Mouse (Mus musculus) lung, postnatal 0 days (tissue): ENCODE measurements around the gene Tap2. TPM values are rescaled to one million over a fixed set of nuclear protein-coding genes. Genes with fewer than 3 reads are reported as not detected.
A peak's percentile ranks its signal among the peaks of the same experiment; 100 is the strongest.

Experiments
- ATAC-seq: fragments of 200-750 bp; cut with Nextera tagmentation; 2 replicates; pipeline ENCODE4 v1.8.0; 2017; ENCODE audit warnings: moderate library complexity
- DNase-seq: peaks from one replicate; pipeline ENCODE4 v3.0.0-alpha.2; 2016; ENCODE audit warnings: low spot score
- H3K27ac ChIP-seq: fragments of 300-500 bp; sonication (generic); 2 replicates; pipeline ENCODE4 v1.5.1; 2014; ENCODE audit warnings: antibody characterized with exemption, mild to moderate bottlenecking, low read length, mixed read lengths
- H3K27me3 ChIP-seq: fragments of 300-500 bp; sonication (generic); replicated peaks from 2 replicates; pipeline ENCODE4 v1.6.1; 2014; ENCODE audit warnings: low read length, mixed read lengths; ENCODE audit not compliant: insufficient read depth
- H3K36me3 ChIP-seq: fragments of 300-500 bp; sonication (generic); 2 replicates; pipeline ENCODE4 v1.6.1; 2014; ENCODE audit warnings: low read length, mixed read lengths; ENCODE audit not compliant: insufficient read depth
- H3K4me1 ChIP-seq: fragments of 300-500 bp; sonication (generic); 2 replicates; pipeline ENCODE4 v1.6.1; 2014; ENCODE audit warnings: antibody characterized with exemption, low read depth, low read length, mixed read lengths; ENCODE audit not compliant: insufficient read depth
- H3K4me2 ChIP-seq: fragments of 300-500 bp; sonication (generic); replicated peaks from 2 replicates; pipeline ENCODE4 v1.6.1; 2014; ENCODE audit warnings: low read depth, mild to moderate bottlenecking, low read length, moderate library complexity, mixed read lengths
- H3K4me3 ChIP-seq: fragments of 300-500 bp; sonication (generic); 2 replicates; pipeline ENCODE4 v1.5.1; 2014; ENCODE audit warnings: low read depth, low read length
- H3K9ac ChIP-seq: fragments of 300-500 bp; sonication (generic); replicated peaks from 2 replicates; pipeline ENCODE4 v1.6.1; 2014; ENCODE audit warnings: low read depth, mild to moderate bottlenecking
- H3K9me3 ChIP-seq: fragments of 300-500 bp; sonication (generic); 2 replicates; pipeline ENCODE4 v1.6.1; 2016; ENCODE audit warnings: low read length, mixed read lengths
- CTCF ChIP-seq: IDR thresholded peaks from 2 replicates; pipeline ENCODE4 v1.5.1; 2016; ENCODE audit warnings: antibody characterized with exemption, mild to moderate bottlenecking
- EP300 ChIP-seq: IDR thresholded peaks from 2 replicates; pipeline ENCODE4 v1.6.1; 2016; ENCODE audit warnings: antibody characterized with exemption, mild to moderate bottlenecking, control low read depth
- WGBS: fragments of 180-500 bp; shearing (Covaris S2); extraction: QIAGEN DNeasy Blood & Tissue Kit; methylation state at CpG from one replicate; pipeline ENCODE4 v1.1.7; 2014; 5-methylcytosine and 5-hydroxymethylcytosine counted together
- polyA plus RNA-seq: library from polyadenylated mRNA; unstranded; fragments of >200 nt; fragmentation: Nextera tagmentation; extraction: Ambion mirVana; gene quantifications from 2 replicates; pipeline ENCODE4 v1.2.1, GENCODE M21; 2015

Tap2 gene
- polyA plus RNA-seq = 23.9 and 26.1 TPM in 2 replicates

- Histone ChIP-seq H3K4me3 (peak within 1 kb of the TSS; percentile 78), H3K4me2 (peak within 1 kb of the TSS; percentile 94), H3K36me3 (no peaks in the 10 kb centered on the region), H3K4me1 (no peaks in the 10 kb centered on the region), H3K27ac (peak within 1 kb of the TSS; percentile 75), H3K9me3 (no peaks in the 10 kb centered on the region), H3K27me3 (no peaks in the 10 kb centered on the region), H3K9ac (peak within 1 kb of the TSS; percentile 68)
- WGBS = 73% methylated on average over 5 of the region's 5 CpGs
- no peak for DNase-seq
- no peak for ATAC-seq
- TF ChIP-seq CTCF = no peak
- no peak for TF ChIP-seq EP300
Measured at GRCm38 (mm10) chr17:34203444-34203843, at the start of gene Tap2. TSS of gene Tap2 (plus strand) at chr17:34203527.

- Histone ChIP-seq H3K27me3 (no peaks in the 10 kb centered on the region), H3K36me3 (no peaks in the 10 kb centered on the region), H3K4me3 (no peak overlapping the region), H3K9ac (no peak overlapping the region), H3K4me1 (no peaks in the 10 kb centered on the region), H3K9me3 (no peaks in the 10 kb centered on the region), H3K4me2 (no peak overlapping the region), H3K27ac (no peak overlapping the region)
- DNase-seq = no peak
- ATAC-seq = no peak
- TF ChIP-seq CTCF = no peak
- TF ChIP-seq EP300 = no peak
- WGBS = 32% methylated on average over 5 of the region's 5 CpGs
Measured at GRCm38 (mm10) chr17:34155534-34155933, 47.8 kb upstream of the Tap2 start.

GRCm38 (mm10) chr17:34164202-34164895, 39.0 kb upstream of the Tap2 start:
- H3K27ac ChIP-seq = no peak overlapping the region
- H3K36me3 ChIP-seq = no peaks in the 10 kb centered on the region
- ATAC-seq (no peak), DNase-seq (no peak)
- H3K4me1 ChIP-seq = no peaks in the 10 kb centered on the region
- H3K9me3 ChIP-seq = no peaks in the 10 kb centered on the region
- no peaks in the 10 kb centered on the region for H3K27me3 ChIP-seq
- no peak overlapping the region for H3K9ac ChIP-seq
- H3K4me2 ChIP-seq = no peak overlapping the region
- peak; percentile 53 for TF ChIP-seq CTCF
- no peak for TF ChIP-seq EP300
- no peak overlapping the region for H3K4me3 ChIP-seq
- WGBS = 38% methylated on average over 9 of the region's 9 CpGs

GRCm38 (mm10) chr17:34165033-34165730, 38.1 kb upstream of the Tap2 start:
- Histone ChIP-seq H3K27me3 (no peaks in the 10 kb centered on the region), H3K9ac (no peak overlapping the region), H3K9me3 (no peaks in the 10 kb centered on the region), H3K4me2 (no peak overlapping the region), H3K4me3 (no peak overlapping the region), H3K27ac (no peak overlapping the region), H3K4me1 (no peaks in the 10 kb centered on the region), H3K36me3 (no peaks in the 10 kb centered on the region)
- TF ChIP-seq CTCF (peak; percentile 59), EP300 (no peak)
- DNase-seq (no peak), ATAC-seq (no peak)
- 70% methylated on average over 6 of the region's 6 CpGs for WGBS

- DNase-seq (peak; percentile 85), ATAC-seq (peak; percentile 50)
- no peaks in the 10 kb centered on the region for H3K27me3 ChIP-seq
- no peaks in the 10 kb centered on the region for H3K9me3 ChIP-seq
- no peaks in the 10 kb centered on the region for H3K36me3 ChIP-seq
- TF ChIP-seq CTCF = peak; percentile 83
- TF ChIP-seq EP300 = no peak
- H3K27ac ChIP-seq = no peak overlapping the region
- 2% methylated on average over 2 of the region's 2 CpGs for WGBS
- no peak overlapping the region for H3K4me3 ChIP-seq
- no peaks in the 10 kb centered on the region for H3K4me1 ChIP-seq
- H3K4me2 ChIP-seq = no peak overlapping the region
- no peak overlapping the region for H3K9ac ChIP-seq
Measured at GRCm38 (mm10) chr17:34169279-34169678, 34.0 kb upstream of the Tap2 start.

- DNase-seq (no peak), ATAC-seq (no peak)
- Histone ChIP-seq H3K4me3 (no peak overlapping the region), H3K9ac (no peak overlapping the region), H3K27me3 (no peaks in the 10 kb centered on the region), H3K9me3 (no peaks in the 10 kb centered on the region), H3K4me1 (no peaks in the 10 kb centered on the region), H3K4me2 (no peak overlapping the region), H3K36me3 (no peaks in the 10 kb centered on the region), H3K27ac (no peak overlapping the region)
- TF ChIP-seq EP300 = no peak
- no peak for TF ChIP-seq CTCF
- WGBS = 14% methylated on average over 4 of the region's 4 CpGs
Measured at GRCm38 (mm10) chr17:34170487-34170876, 32.8 kb upstream of the Tap2 start.
